Mouse (Mus musculus): ENCODE results near the gene Prickle2.

Prickle2 gene

GRCm38 (mm10) chr6:92446662-92447061 lies 259.3 kb downstream of the Prickle2 start:
- DNase-seq (ENCODE audit: low spot score): no peak

GRCm38 (mm10) chr6:92441205-92441604 lies 264.8 kb downstream of the Prickle2 start:
- peak; percentile 57 for DNase-seq (ENCODE audit: low spot score)

GRCm38 (mm10) chr6:92440251-92440650 lies 265.7 kb downstream of the Prickle2 start:
- DNase-seq (ENCODE audit: low spot score): no peak

GRCm38 (mm10) chr6:92432146-92432545 lies 273.8 kb downstream of the Prickle2 start:
- DNase-seq (ENCODE audit: low spot score): no peak

GRCm38 (mm10) chr6:92427406-92428171 lies 278.4 kb downstream of the Prickle2 start:
- no peak for DNase-seq (ENCODE audit: low spot score)

GRCm38 (mm10) chr6:92425901-92426300 lies 280.1 kb downstream of the Prickle2 start:
- no peak for DNase-seq (ENCODE audit: low spot score)

GRCm38 (mm10) chr6:92425476-92425875 lies 280.5 kb downstream of the Prickle2 start:
- DNase-seq (ENCODE audit: low spot score): no peak

- no peak for DNase-seq (ENCODE audit: low spot score)
Observed at GRCm38 (mm10) chr6:92424991-92425390, 281.0 kb downstream of the Prickle2 start.

- peak; percentile 67 for DNase-seq (ENCODE audit: low spot score)
Observed at GRCm38 (mm10) chr6:92422286-92422685, 283.7 kb downstream of the Prickle2 start.

GRCm38 (mm10) chr6:92420106-92420505 lies 285.8 kb downstream of the Prickle2 start:
- DNase-seq (ENCODE audit: low spot score): no peak

- DNase-seq (ENCODE audit: low spot score): no peak
Observed at GRCm38 (mm10) chr6:92415405-92415755, 290.6 kb downstream of the Prickle2 start.

GRCm38 (mm10) chr6:92414478-92415404 lies 291.2 kb downstream of the Prickle2 start:
- peak; percentile 56 for DNase-seq (ENCODE audit: low spot score)

- no peak for DNase-seq (ENCODE audit: low spot score)
Observed at GRCm38 (mm10) chr6:92413982-92414381, 292.0 kb downstream of the Prickle2 start.

- no peak for DNase-seq (ENCODE audit: low spot score)
Observed at GRCm38 (mm10) chr6:92409788-92410187, 296.2 kb downstream of the Prickle2 start.

- peak; percentile 21 for DNase-seq (ENCODE audit: low spot score)
Observed at GRCm38 (mm10) chr6:92407259-92407658, 298.7 kb downstream of the Prickle2 start.

GRCm38 (mm10) chr6:92405571-92405970 lies 300.4 kb downstream of the Prickle2 start:
- no peak for DNase-seq (ENCODE audit: low spot score)

GRCm38 (mm10) chr6:92397876-92398275 lies 308.1 kb downstream of the Prickle2 start:
- DNase-seq (ENCODE audit: low spot score): no peak

GRCm38 (mm10) chr6:92395556-92395955 lies 310.4 kb downstream of the Prickle2 start:
- no peak for DNase-seq (ENCODE audit: low spot score)

GRCm38 (mm10) chr6:92395143-92395542 lies 310.8 kb downstream of the Prickle2 start:
- no peak for DNase-seq (ENCODE audit: low spot score)

GRCm38 (mm10) chr6:92394628-92395027 lies 311.3 kb downstream of the Prickle2 start:
- no peak for DNase-seq (ENCODE audit: low spot score)

- DNase-seq (ENCODE audit: low spot score): no peak
Observed at GRCm38 (mm10) chr6:92390321-92390720, 315.6 kb downstream of the Prickle2 start.

- no peak for DNase-seq (ENCODE audit: low spot score)
Observed at GRCm38 (mm10) chr6:92388681-92389080, 317.3 kb downstream of the Prickle2 start.

- DNase-seq (ENCODE audit: low spot score): peak; percentile 15
Observed at GRCm38 (mm10) chr6:92383196-92383782, 322.7 kb downstream of the Prickle2 start.

All from embryo, embryonic 10.5 days (tissue).